Comparison of ENCODE assay signal across 9 mouse cellular contexts in genomic region chr3:82333128-82333969, GRCm38 (mm10). TPM values are rescaled to one million over a fixed set of nuclear protein-coding genes. Genes with fewer than 3 reads are reported as not detected.
DNase-seq lines count a peak whose midpoint lies in the region; ATAC-seq and TF ChIP-seq lines count a peak whose summit lies in the region.
"Had no signal": no experiment of that assay in that cellular context is flagged by ENCODE, and none has a peak within 500 bp of the region (broad histone marks: within the 10 kb centered on the region; RNA-seq: fewer than 3 reads in every experiment).

No protein-coding gene starts in this region.

- H3K36me3 ChIP-seq in heart, embryonic 14.5 days (ENCODE audit: control insufficient read depth, insufficient read depth, low read length): no peaks in the 10 kb centered on the region
- H3K36me3 ChIP-seq in kidney, embryonic 16.5 days (ENCODE audit: insufficient read depth, low read length): no peaks in the 10 kb centered on the region
- H3K36me3 ChIP-seq in liver, postnatal 0 days (replicated peaks; ENCODE audit: insufficient read depth, low read length): no peaks in the 10 kb centered on the region
- H3K36me3 ChIP-seq in neural tube, embryonic 13.5 days: no peaks in the 10 kb centered on the region

- H3K9ac ChIP-seq in heart, embryonic 14.5 days (ENCODE audit: low read length): peak overlapping the region; percentile 68
- H3K9ac ChIP-seq in kidney, embryonic 16.5 days (replicated peaks; ENCODE audit: low read length): peak overlapping the region; percentile 19; the same call in 1 of the 2 replicates
- H3K9ac ChIP-seq in liver, postnatal 0 days (replicated peaks): no peak overlapping the region
- H3K9ac ChIP-seq in neural tube, embryonic 13.5 days: peak overlapping the region; percentile 50; the same call in 1 of the 2 replicates

- H3K27ac ChIP-seq in heart, embryonic 14.5 days (replicated peaks in 1 of 2; ENCODE audit: control insufficient read depth in 1 of 2, insufficient read depth in 1 of 2, low read depth in 2 of 2, low read length in 2 of 2): peak overlapping the region in 1 of 2 experiments; percentile 14; a peak in 1 of 4 replicates
- H3K27ac ChIP-seq in kidney, embryonic 16.5 days (ENCODE audit: low read length): peak overlapping the region; percentile 58; the same call in 1 of the 2 replicates
- no peak overlapping the region for H3K27ac ChIP-seq in liver, postnatal 0 days (ENCODE audit: low read depth)
- H3K27ac ChIP-seq in neural tube, embryonic 13.5 days (replicated peaks): no peak overlapping the region
- H3K27ac ChIP-seq: macrophage had no signal

- no peaks in the 10 kb centered on the region for H3K27me3 ChIP-seq in heart, embryonic 14.5 days (ENCODE audit: control insufficient read depth, insufficient read depth, low read length)
- H3K27me3 ChIP-seq in kidney, embryonic 16.5 days (ENCODE audit: insufficient read depth, low read length): no peaks in the 10 kb centered on the region
- no peaks in the 10 kb centered on the region for H3K27me3 ChIP-seq in liver, postnatal 0 days (ENCODE audit: insufficient read depth, low read length)
- H3K27me3 ChIP-seq in neural tube, embryonic 13.5 days: no peaks in the 10 kb centered on the region

- no peaks in the 10 kb centered on the region for H3K9me3 ChIP-seq in heart, embryonic 14.5 days (ENCODE audit: control insufficient read depth, low read length)
- 0 out of 2 replicates have a peak, but pooled peaks cover 3% of the 10 kb centered on the region for H3K9me3 ChIP-seq in kidney, embryonic 16.5 days (ENCODE audit: low read length)
- H3K9me3 ChIP-seq in liver, postnatal 0 days (ENCODE audit: low read length): no peaks in the 10 kb centered on the region
- 0 out of 2 replicates have a peak, but pooled peaks cover 6% of the 10 kb centered on the region for H3K9me3 ChIP-seq in neural tube, embryonic 13.5 days

- 3% methylated on average over 16 of the region's 16 CpGs for WGBS in heart, embryonic 14.5 days
- 7% methylated on average over 16 of the region's 16 CpGs for WGBS in kidney, embryonic 16.5 days
- 6% methylated on average over 16 of the region's 16 CpGs for WGBS in liver, postnatal 0 days (ENCODE audit: insufficient replicate concordance)
- whole genome bisulfite sequencing in neural tube, embryonic 13.5 days: 8% methylated on average over 16 of the region's 16 CpGs

- TF ChIP-seq CTCF in liver, postnatal 0 days (IDR thresholded peaks at IDR 0.05; ENCODE audit: low read depth): peak; percentile 90

- H3K4me3 ChIP-seq in heart, embryonic 14.5 days (ENCODE audit: control insufficient read depth in 1 of 2, insufficient read depth in 1 of 2, low read depth in 1 of 2, low read length in 2 of 2): peak overlapping the region in 1 of 2 experiments; percentile 43; a peak in 3 of 4 replicates
- H3K4me3 ChIP-seq in kidney, embryonic 16.5 days (ENCODE audit: low read length): peak overlapping the region; percentile 32
- peak overlapping the region; percentile 31 for H3K4me3 ChIP-seq in liver, postnatal 0 days (ENCODE audit: low read depth, low read length)
- H3K4me3 ChIP-seq in neural tube, embryonic 13.5 days: peak overlapping the region; percentile 32

- H3K4me2 ChIP-seq in heart, embryonic 14.5 days (ENCODE audit: low read length): peak overlapping the region; percentile 69
- peak overlapping the region; percentile 53 for H3K4me2 ChIP-seq in kidney, embryonic 16.5 days (replicated peaks; ENCODE audit: low read depth, low read length)
- peak overlapping the region; percentile 61 for H3K4me2 ChIP-seq in liver, postnatal 0 days (ENCODE audit: low read depth, low read length)
- peak overlapping the region; percentile 56 for H3K4me2 ChIP-seq in neural tube, embryonic 13.5 days

- H3K4me1 ChIP-seq in heart, embryonic 14.5 days (ENCODE audit: control insufficient read depth in 2 of 2, insufficient read depth in 2 of 2, low read length in 2 of 2): peaks cover 0 to 5% of the 10 kb centered on the region in 2 experiments; a peak in 1 of 4 replicates
- peaks cover 3% of the 10 kb centered on the region; the same call in 1 of the 2 replicates for H3K4me1 ChIP-seq in kidney, embryonic 16.5 days (ENCODE audit: insufficient read depth, low read length)
- H3K4me1 ChIP-seq in liver, postnatal 0 days (ENCODE audit: insufficient read depth): no peaks in the 10 kb centered on the region
- peaks cover 6% of the 10 kb centered on the region; the same call in 1 of the 2 replicates for H3K4me1 ChIP-seq in neural tube, embryonic 13.5 days (replicated peaks)

- TF ChIP-seq EP300 in liver, postnatal 0 days (IDR thresholded peaks at IDR 0.05; ENCODE audit: low read depth): no peak

- peak; percentile 67 for DNase-seq in ES-CJ7 (ENCODE audit: low read depth, low spot score)
- peak; percentile 61 for DNase-seq in adrenal gland, adult 2 months
- DNase-seq in embryo, embryonic 10.5 days (ENCODE audit: low spot score): peak; percentile 91
- DNase-seq in liver, postnatal 0 days: peak; percentile 57
- peak; percentile 57 for DNase-seq in yolk sac, embryonic 10.5 days (ENCODE audit: low spot score)

- no peak for ATAC-seq in heart, embryonic 14.5 days (ENCODE audit: insufficient number of reproducible peaks, insufficient read depth, low FRiP score, low read depth)
- peak; percentile 79; the same call in 1 of the 2 replicates for ATAC-seq in kidney, embryonic 16.5 days (ENCODE audit: low FRiP score, low TSS enrichment)
- peak; percentile 74 for ATAC-seq in liver, postnatal 0 days
- peak; percentile 88 for ATAC-seq in neural tube, embryonic 13.5 days (ENCODE audit: low read depth)

RNA-seq across cellular contexts. Expression of gene Map9, which starts 24.5 kb away (rescaled TPM):
- total RNA-seq in adrenal gland, adult 2 months (2021): 1 to 10 TPM; 4.5 to 6.7 TPM
- 0.42 and 0.47 TPM in 2 replicates for polyA plus RNA-seq in adrenal gland, adult 2 months (2012; rRNA removed)
- 5.8 and 6.3 TPM in 2 replicates for polyA plus RNA-seq in heart, embryonic 14.5 days (2014; fragmentation: Nextera tagmentation; extraction: Ambion mirVana)
- 6.9 and 7.4 TPM in 2 replicates for polyA plus RNA-seq in kidney, embryonic 16.5 days (2015; fragmentation: Nextera tagmentation; extraction: Ambion mirVana)
- 0.05 and 0.18 TPM in 2 replicates for polyA plus RNA-seq in liver, postnatal 0 days (2015; fragmentation: Nextera tagmentation; extraction: Ambion mirVana)
- polyA plus RNA-seq in neural tube, embryonic 13.5 days (2015; fragmentation: Nextera tagmentation; extraction: Ambion mirVana): 32.1 and 37.5 TPM in 2 replicates
